Mouse (Mus musculus) CD4-positive, CD25-positive, alpha-beta regulatory T cell, adult 2 months (primary cell): Measurements from ENCODE around the gene Sh3bp5.
A peak's percentile ranks its signal among the peaks of the same experiment; 100 is the strongest.

Source experiments
- DNase-seq: peaks from one replicate; pipeline ENCODE4 v3.0.0-alpha.2; 2012; ENCODE audit warnings: low read depth, low spot score

The Sh3bp5 gene

GRCm38 (mm10) chr14:31410123-31410724, 25.7 kb downstream of the Sh3bp5 start:
- DNase-seq = no peak

- DNase-seq = no peak
Observed at GRCm38 (mm10) chr14:31408666-31409065, 27.2 kb downstream of the Sh3bp5 start.

- DNase-seq = no peak
Observed at GRCm38 (mm10) chr14:31407911-31408604, 27.8 kb downstream of the Sh3bp5 start.

- DNase-seq = no peak
Observed at GRCm38 (mm10) chr14:31407208-31407607, 28.7 kb downstream of the Sh3bp5 start.

- no peak for DNase-seq
Observed at GRCm38 (mm10) chr14:31406154-31406810, 29.6 kb downstream of the Sh3bp5 start.

GRCm38 (mm10) chr14:31405652-31406051, 30.2 kb downstream of the Sh3bp5 start:
- no peak for DNase-seq

GRCm38 (mm10) chr14:31404663-31405062, 31.2 kb downstream of the Sh3bp5 start:
- DNase-seq = no peak

GRCm38 (mm10) chr14:31403995-31404394, 31.9 kb downstream of the Sh3bp5 start:
- DNase-seq = no peak

GRCm38 (mm10) chr14:31403556-31403955, 32.3 kb downstream of the Sh3bp5 start:
- DNase-seq = no peak

GRCm38 (mm10) chr14:31402693-31403092, 33.2 kb downstream of the Sh3bp5 start:
- DNase-seq = peak; percentile 29

GRCm38 (mm10) chr14:31401918-31402427, 33.9 kb downstream of the Sh3bp5 start:
- no peak for DNase-seq

- peak; percentile 61 for DNase-seq
Observed at GRCm38 (mm10) chr14:31400896-31401295, 35.0 kb downstream of the Sh3bp5 start.

GRCm38 (mm10) chr14:31400246-31400645, 35.6 kb downstream of the Sh3bp5 start:
- DNase-seq = no peak

GRCm38 (mm10) chr14:31399271-31399670, 36.6 kb downstream of the Sh3bp5 start:
- DNase-seq = peak; percentile 90

- peak; percentile 68 for DNase-seq
Observed at GRCm38 (mm10) chr14:31398819-31399218, 37.1 kb downstream of the Sh3bp5 start.

GRCm38 (mm10) chr14:31397791-31398595, 37.9 kb downstream of the Sh3bp5 start:
- DNase-seq = peak; percentile 54

- no peak for DNase-seq
Observed at GRCm38 (mm10) chr14:31397353-31397752, 38.5 kb downstream of the Sh3bp5 start.

- no peak for DNase-seq
Observed at GRCm38 (mm10) chr14:31396428-31396827, 39.5 kb downstream of the Sh3bp5 start.

- DNase-seq = no peak
Observed at GRCm38 (mm10) chr14:31395629-31396199, 40.2 kb downstream of the Sh3bp5 start.

- DNase-seq = peak; percentile 40
Observed at GRCm38 (mm10) chr14:31394822-31395532, 40.9 kb downstream of the Sh3bp5 start.
